Mouse (Mus musculus): ENCODE data around the gene R3hcc1l. TPM values are rescaled to one million over a fixed set of nuclear protein-coding genes. Genes with fewer than 3 reads are reported as not detected.

R3hcc1l gene
- polyA plus RNA-seq, 1 experiment: 23.8 TPM

DNA sequence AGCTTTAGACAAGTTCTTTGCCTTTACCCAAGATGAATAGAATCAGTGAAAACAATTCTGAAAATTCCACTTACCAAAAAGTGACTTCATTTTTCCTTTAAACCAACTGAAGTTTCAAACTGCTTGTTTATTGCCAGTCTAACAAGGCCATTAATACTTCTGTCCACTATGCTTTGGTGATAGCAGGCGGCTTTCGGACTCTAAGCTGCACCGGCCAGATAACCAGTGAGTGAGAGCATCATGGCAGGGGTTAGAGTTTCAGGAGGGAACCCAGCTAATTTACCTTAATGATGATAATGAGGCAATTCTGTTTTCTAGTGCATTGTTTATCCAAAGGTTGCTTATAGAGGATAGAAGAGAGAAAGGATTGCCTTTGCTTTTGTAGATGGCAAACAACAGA is 65.6 kb downstream of the R3hcc1l start:
- Histone ChIP-seq H3K27ac (ENCODE audit: insufficient read depth, low read length) (no peak overlapping the region), H3K36me3 (ENCODE audit: control insufficient read depth, insufficient read depth, low read length, poor library complexity, severe bottlenecking) (no peaks in the 10 kb centered on the region)
- TF ChIP-seq EP300 (IDR thresholded peaks at IDR 0.05; ENCODE audit: insufficient read depth, low read depth, low read length) (no peak), POLR2A (IDR thresholded peaks at IDR 0.05; ENCODE audit: insufficient read depth, low read length) (no peak), CTCF (IDR thresholded peaks at IDR 0.05; ENCODE audit: low read depth, low read length) (no peak)

DNA sequence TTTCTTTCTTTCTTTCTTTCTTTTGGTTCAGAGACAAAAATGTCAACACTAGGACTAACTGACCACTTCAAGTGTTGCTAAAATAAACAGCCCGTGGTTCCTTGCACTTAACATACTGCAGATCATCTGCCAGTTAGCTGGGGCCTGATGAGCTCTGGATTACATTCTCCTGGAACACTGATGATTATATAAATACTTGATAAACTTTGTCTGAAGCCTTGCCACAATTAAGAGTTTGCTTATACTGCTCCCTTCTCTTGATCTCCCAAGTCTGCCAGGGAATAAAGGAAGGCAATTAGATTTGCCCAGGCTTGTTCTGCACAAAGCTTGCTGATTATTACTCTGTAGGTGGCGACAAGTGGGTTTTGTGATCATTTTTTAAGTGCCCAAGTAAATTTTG is 69.1 kb downstream of the R3hcc1l start:
- Histone ChIP-seq H3K27me3 (ENCODE audit: control insufficient read depth, insufficient read depth, low read length, poor library complexity, severe bottlenecking) (no peaks in the 10 kb centered on the region), H3K9me3 (replicated peaks; ENCODE audit: control insufficient read depth, insufficient read depth, low read length, poor library complexity, severe bottlenecking) (no peaks in the 10 kb centered on the region), H3K9ac (ENCODE audit: low read depth, poor library complexity, severe bottlenecking) (0 out of 2 replicates have a peak overlapping the region, but pooled peaks have one; percentile 33), H3K27ac (ENCODE audit: insufficient read depth, low read length) (peak overlapping the region; percentile 36), H3K4me1 (ENCODE audit: control insufficient read depth, insufficient read depth, low read length) (no peaks in the 10 kb centered on the region), H3K36me3 (ENCODE audit: control insufficient read depth, insufficient read depth, low read length, poor library complexity, severe bottlenecking) (peaks cover 6% of the 10 kb centered on the region; the same call in 1 of the 2 replicates), H3K4me3 (ENCODE audit: low read depth, low read length) (no peak overlapping the region)
- no peak for TF ChIP-seq CTCF (IDR thresholded peaks at IDR 0.05; ENCODE audit: low read depth, low read length)
- TF ChIP-seq EP300 (IDR thresholded peaks at IDR 0.05; ENCODE audit: insufficient read depth, low read depth, low read length): no peak
- TF ChIP-seq POLR2A (IDR thresholded peaks at IDR 0.05; ENCODE audit: insufficient read depth, low read length): no peak

More for the DNA sequence above, 65.6 kb downstream of the R3hcc1l start:
- H3K4me3 ChIP-seq (ENCODE audit: low read depth, low read length): no peak overlapping the region
- no peak overlapping the region for H3K9ac ChIP-seq (ENCODE audit: low read depth, poor library complexity, severe bottlenecking)
- H3K4me1 ChIP-seq (ENCODE audit: control insufficient read depth, insufficient read depth, low read length): no peaks in the 10 kb centered on the region
- no peaks in the 10 kb centered on the region for H3K9me3 ChIP-seq (replicated peaks; ENCODE audit: control insufficient read depth, insufficient read depth, low read length, poor library complexity, severe bottlenecking)
- no peaks in the 10 kb centered on the region for H3K27me3 ChIP-seq (ENCODE audit: control insufficient read depth, insufficient read depth, low read length, poor library complexity, severe bottlenecking)

DNA sequence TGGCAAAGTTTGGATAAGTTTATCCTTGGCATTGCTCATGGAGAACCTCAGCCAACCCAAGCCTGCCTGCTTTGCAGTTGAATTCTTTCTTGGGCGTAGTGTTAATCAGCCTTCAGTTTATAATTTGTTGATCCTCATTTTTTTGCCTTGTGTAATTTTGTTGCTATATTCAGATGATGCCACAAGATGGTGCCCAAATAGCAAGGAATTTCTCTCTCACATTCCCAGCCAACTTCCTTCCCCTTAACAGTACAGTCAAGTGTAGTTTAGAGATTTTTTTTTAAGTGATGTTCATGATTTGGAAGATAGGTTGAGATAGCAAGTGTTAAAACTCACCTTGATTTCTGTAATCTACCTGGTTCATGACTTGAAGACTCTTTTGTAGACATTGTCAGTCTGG is 70.7 kb downstream of the R3hcc1l start:
- H3K4me3 ChIP-seq (ENCODE audit: low read depth, low read length): no peak overlapping the region
- no peak overlapping the region for H3K9ac ChIP-seq (ENCODE audit: low read depth, poor library complexity, severe bottlenecking)
- no peaks in the 10 kb centered on the region for H3K9me3 ChIP-seq (replicated peaks; ENCODE audit: control insufficient read depth, insufficient read depth, low read length, poor library complexity, severe bottlenecking)
- peaks cover 6% of the 10 kb centered on the region; the same call in 1 of the 2 replicates for H3K36me3 ChIP-seq (ENCODE audit: control insufficient read depth, insufficient read depth, low read length, poor library complexity, severe bottlenecking)
- no peak overlapping the region for H3K27ac ChIP-seq (ENCODE audit: insufficient read depth, low read length)
- H3K27me3 ChIP-seq (ENCODE audit: control insufficient read depth, insufficient read depth, low read length, poor library complexity, severe bottlenecking): no peaks in the 10 kb centered on the region
- H3K4me1 ChIP-seq (ENCODE audit: control insufficient read depth, insufficient read depth, low read length): no peaks in the 10 kb centered on the region
- TF ChIP-seq POLR2A (IDR thresholded peaks at IDR 0.05; ENCODE audit: insufficient read depth, low read length) (no peak), CTCF (IDR thresholded peaks at IDR 0.05; ENCODE audit: low read depth, low read length) (no peak), EP300 (IDR thresholded peaks at IDR 0.05; ENCODE audit: insufficient read depth, low read depth, low read length) (no peak)

DNA sequence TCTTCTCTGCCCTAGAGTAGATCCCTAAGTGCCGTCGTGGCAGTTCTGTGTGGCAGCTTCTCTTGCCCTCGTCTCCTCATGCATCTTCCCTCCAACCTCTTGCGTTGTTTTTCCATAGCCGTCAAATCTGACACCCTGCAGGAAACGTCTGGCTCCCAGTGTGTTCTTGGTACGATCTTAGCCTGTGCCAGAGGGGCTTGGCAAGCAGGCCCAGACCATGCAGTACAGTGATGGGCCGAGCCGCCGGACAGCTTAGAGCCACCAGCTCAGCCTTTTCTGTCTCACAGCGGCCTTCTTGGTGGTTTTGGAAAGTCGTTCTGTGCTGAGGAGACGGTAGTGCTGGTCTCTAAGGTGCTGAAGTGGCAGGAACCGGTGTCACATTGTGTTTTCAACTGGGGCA is 73.0 kb downstream of the R3hcc1l start:
- Histone ChIP-seq H3K9me3 (replicated peaks; ENCODE audit: control insufficient read depth, insufficient read depth, low read length, poor library complexity, severe bottlenecking) (no peaks in the 10 kb centered on the region), H3K4me3 (ENCODE audit: low read depth, low read length) (no peak overlapping the region), H3K27ac (ENCODE audit: insufficient read depth, low read length) (no peak overlapping the region), H3K4me1 (ENCODE audit: control insufficient read depth, insufficient read depth, low read length) (no peaks in the 10 kb centered on the region), H3K36me3 (ENCODE audit: control insufficient read depth, insufficient read depth, low read length, poor library complexity, severe bottlenecking) (peaks cover 6% of the 10 kb centered on the region; the same call in 1 of the 2 replicates), H3K27me3 (ENCODE audit: control insufficient read depth, insufficient read depth, low read length, poor library complexity, severe bottlenecking) (no peaks in the 10 kb centered on the region), H3K9ac (ENCODE audit: low read depth, poor library complexity, severe bottlenecking) (no peak overlapping the region)
- no peak for TF ChIP-seq POLR2A (IDR thresholded peaks at IDR 0.05; ENCODE audit: insufficient read depth, low read length)
- TF ChIP-seq EP300 (IDR thresholded peaks at IDR 0.05; ENCODE audit: insufficient read depth, low read depth, low read length): no peak
- TF ChIP-seq CTCF (IDR thresholded peaks at IDR 0.05; ENCODE audit: low read depth, low read length): no peak

DNA sequence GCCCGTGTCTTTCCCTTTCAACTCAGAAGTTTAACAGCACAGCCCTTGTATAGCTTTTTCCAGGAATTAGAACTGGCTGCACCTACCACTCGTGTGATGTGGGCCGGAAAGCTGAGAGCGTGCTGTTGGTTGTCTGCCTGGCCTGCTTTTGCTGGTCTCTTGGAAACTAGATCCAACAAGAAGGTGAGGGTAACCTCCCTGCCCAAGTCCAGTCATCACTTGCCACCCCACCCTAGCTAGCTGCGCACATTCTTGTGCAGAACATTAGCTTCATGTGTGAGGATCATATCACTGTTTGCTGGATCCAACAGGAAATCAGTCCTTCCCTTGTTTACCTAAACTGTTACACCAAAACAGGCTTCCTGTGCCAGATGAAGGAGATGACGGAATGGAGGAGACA is 74.9 kb downstream of the R3hcc1l start:
- Histone ChIP-seq H3K9ac (ENCODE audit: low read depth, poor library complexity, severe bottlenecking) (no peak overlapping the region), H3K4me3 (ENCODE audit: low read depth, low read length) (no peak overlapping the region), H3K27me3 (ENCODE audit: control insufficient read depth, insufficient read depth, low read length, poor library complexity, severe bottlenecking) (no peaks in the 10 kb centered on the region), H3K9me3 (replicated peaks; ENCODE audit: control insufficient read depth, insufficient read depth, low read length, poor library complexity, severe bottlenecking) (no peaks in the 10 kb centered on the region), H3K36me3 (ENCODE audit: control insufficient read depth, insufficient read depth, low read length, poor library complexity, severe bottlenecking) (peaks cover 6% of the 10 kb centered on the region; the same call in 1 of the 2 replicates), H3K4me1 (ENCODE audit: control insufficient read depth, insufficient read depth, low read length) (no peaks in the 10 kb centered on the region), H3K27ac (ENCODE audit: insufficient read depth, low read length) (no peak overlapping the region)
- TF ChIP-seq CTCF (IDR thresholded peaks at IDR 0.05; ENCODE audit: low read depth, low read length): no peak
- TF ChIP-seq EP300 (IDR thresholded peaks at IDR 0.05; ENCODE audit: insufficient read depth, low read depth, low read length): no peak
- no peak for TF ChIP-seq POLR2A (IDR thresholded peaks at IDR 0.05; ENCODE audit: insufficient read depth, low read length)

DNA sequence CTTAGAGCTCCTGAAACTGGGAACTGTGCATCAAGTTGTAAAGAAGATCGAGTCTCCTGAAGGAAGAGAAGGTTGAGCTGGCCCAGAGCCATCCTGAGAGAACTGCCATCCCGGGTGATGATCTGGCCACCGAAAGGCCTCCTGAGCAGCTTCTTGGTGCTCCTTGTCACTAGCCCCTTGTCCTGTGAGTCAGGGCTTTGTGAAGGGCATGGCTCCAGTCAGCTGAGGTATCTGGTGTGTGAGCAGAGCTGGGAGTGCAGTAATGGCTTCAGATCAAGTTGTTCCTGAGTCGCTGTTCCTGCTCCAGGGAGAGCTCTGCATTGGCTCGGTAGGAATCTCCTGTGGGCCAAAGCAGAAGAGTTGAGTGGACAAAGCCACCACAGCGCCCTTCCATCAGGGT is 76.5 kb downstream of the R3hcc1l start:
- no peak for TF ChIP-seq POLR2A (IDR thresholded peaks at IDR 0.05; ENCODE audit: insufficient read depth, low read length)
- no peak for TF ChIP-seq CTCF (IDR thresholded peaks at IDR 0.05; ENCODE audit: low read depth, low read length)
- no peak for TF ChIP-seq EP300 (IDR thresholded peaks at IDR 0.05; ENCODE audit: insufficient read depth, low read depth, low read length)
- no peaks in the 10 kb centered on the region for H3K4me1 ChIP-seq (ENCODE audit: control insufficient read depth, insufficient read depth, low read length)

More for the DNA sequence above, 76.5 kb downstream of the R3hcc1l start:
- Histone ChIP-seq H3K9me3 (replicated peaks; ENCODE audit: control insufficient read depth, insufficient read depth, low read length, poor library complexity, severe bottlenecking) (no peaks in the 10 kb centered on the region), H3K36me3 (ENCODE audit: control insufficient read depth, insufficient read depth, low read length, poor library complexity, severe bottlenecking) (peaks cover 6% of the 10 kb centered on the region; the same call in 1 of the 2 replicates), H3K9ac (ENCODE audit: low read depth, poor library complexity, severe bottlenecking) (no peak overlapping the region), H3K27ac (ENCODE audit: insufficient read depth, low read length) (no peak overlapping the region), H3K27me3 (ENCODE audit: control insufficient read depth, insufficient read depth, low read length, poor library complexity, severe bottlenecking) (no peaks in the 10 kb centered on the region), H3K4me3 (ENCODE audit: low read depth, low read length) (no peak overlapping the region)

Data from ES-Bruce4 (cell line).